Mouse (Mus musculus): ENCODE results near the gene Saxo1.

DNA sequence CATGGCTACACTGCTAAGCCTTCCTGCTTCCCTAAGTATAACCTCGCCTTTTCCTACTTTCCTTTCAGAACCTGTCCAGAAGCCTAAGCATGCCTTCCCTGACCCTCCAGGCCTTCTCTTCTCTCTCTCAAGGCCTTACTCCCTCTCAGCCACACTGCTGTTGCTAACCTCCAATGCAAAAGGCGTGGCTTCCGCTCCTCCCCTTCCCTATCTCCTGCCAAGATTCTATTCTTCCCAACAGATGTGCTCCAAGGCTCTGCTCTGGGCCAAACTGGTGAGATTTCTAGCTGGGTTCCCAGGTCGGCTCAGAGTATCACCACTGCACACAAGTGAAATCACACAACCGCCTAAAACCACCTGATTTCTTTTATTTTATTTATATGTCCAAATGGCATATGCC, 69.0 kb downstream of the Saxo1 start:
- TF ChIP-seq EP300 (IDR thresholded peaks at IDR 0.05; ENCODE audit: insufficient read depth, low read depth, low read length) (no peak), CTCF (IDR thresholded peaks at IDR 0.05; ENCODE audit: low read depth, low read length) (no peak)

Data from ES-Bruce4 (cell line).